Mouse (Mus musculus) midbrain, postnatal 0 days (tissue): Measurements from ENCODE around the gene Glmn. TPM values are rescaled to one million over a fixed set of nuclear protein-coding genes. Genes with fewer than 3 reads are reported as not detected.
A peak's percentile ranks its signal among the peaks of the same experiment; 100 is the strongest.

ENCODE experiments used
- ATAC-seq: fragments of 200-750 bp; cut with Nextera tagmentation; 2 replicates; pipeline ENCODE4 v1.8.0; 2017; ENCODE audit warnings: moderate number of reproducible peaks, mild to moderate bottlenecking, moderate TSS enrichment, moderate library complexity; ENCODE audit not compliant: low FRiP score
- DNase-seq: peaks from one replicate; pipeline ENCODE4 v3.0.0-alpha.2; 2015; ENCODE audit warnings: low spot score
- H3K27ac ChIP-seq: fragments of 300-500 bp; sonication (generic); 2 replicates; pipeline ENCODE4 v1.5.1; 2014; ENCODE audit warnings: low read depth, mild to moderate bottlenecking, low read length, mixed read lengths
- H3K27me3 ChIP-seq: fragments of 300-500 bp; sonication (generic); 2 replicates; pipeline ENCODE4 v1.6.1; 2014; ENCODE audit warnings: low read length, control low read depth, mixed read lengths; ENCODE audit not compliant: insufficient read depth
- H3K36me3 ChIP-seq: fragments of 300-500 bp; sonication (generic); 2 replicates; pipeline ENCODE4 v1.6.1; 2014; ENCODE audit warnings: low read length, control low read depth, mixed read lengths; ENCODE audit not compliant: insufficient read depth
- H3K4me1 ChIP-seq: fragments of 300-500 bp; sonication (generic); 2 replicates; pipeline ENCODE4 v1.6.1; 2014; ENCODE audit warnings: mild to moderate bottlenecking, control low read depth, antibody characterized with exemption, low read length, mixed read lengths; ENCODE audit not compliant: insufficient read depth
- H3K4me2 ChIP-seq: fragments of 300-500 bp; sonication (generic); 2 replicates; pipeline ENCODE4 v1.6.1; 2014; ENCODE audit warnings: low read depth, mild to moderate bottlenecking, low read length, mixed read lengths; ENCODE audit not compliant: poor library complexity, severe bottlenecking
- H3K4me3 ChIP-seq: fragments of 300-500 bp; sonication (generic); 2 replicates; pipeline ENCODE4 v1.5.1; 2014; ENCODE audit warnings: low read depth, mild to moderate bottlenecking, low read length, moderate library complexity
- H3K9ac ChIP-seq: fragments of 300-500 bp; sonication (generic); replicated peaks from 2 replicates; pipeline ENCODE4 v1.6.1; 2014; ENCODE audit warnings: mild to moderate bottlenecking, low read length, moderate library complexity, mixed read lengths; ENCODE audit not compliant: poor library complexity, severe bottlenecking
- H3K9me3 ChIP-seq: fragments of 300-500 bp; sonication (generic); 2 replicates; pipeline ENCODE4 v1.6.1; 2016; ENCODE audit warnings: low read length, control low read depth
- CTCF ChIP-seq: IDR thresholded peaks from 2 replicates; pipeline ENCODE4 v1.5.1; 2016; ENCODE audit warnings: antibody characterized with exemption, mild to moderate bottlenecking
- WGBS: fragments of 180-500 bp; shearing (Covaris S2); extraction: QIAGEN DNeasy Blood & Tissue Kit; methylation state at CpG from one replicate; pipeline ENCODE4 v1.1.7; 2014; 5-methylcytosine and 5-hydroxymethylcytosine counted together
- polyA plus RNA-seq: library from polyadenylated mRNA; unstranded; fragments of >200 nt; fragmentation: Nextera tagmentation; extraction: Ambion mirVana; gene quantifications from 2 replicates; pipeline ENCODE4 v1.2.1, GENCODE M21; 2015
- total RNA-seq: library from RNA; depleted of rRNA; stranded (reverse); fragments of >200 nt; gene quantifications from 2 replicates; pipeline ENCODE4 v1.2.3, GENCODE M21; 2014

Glmn gene
- total and polyA plus RNA-seq, 2 experiments from 2014 or later, result 10.7 to 39.8 TPM

DNA sequence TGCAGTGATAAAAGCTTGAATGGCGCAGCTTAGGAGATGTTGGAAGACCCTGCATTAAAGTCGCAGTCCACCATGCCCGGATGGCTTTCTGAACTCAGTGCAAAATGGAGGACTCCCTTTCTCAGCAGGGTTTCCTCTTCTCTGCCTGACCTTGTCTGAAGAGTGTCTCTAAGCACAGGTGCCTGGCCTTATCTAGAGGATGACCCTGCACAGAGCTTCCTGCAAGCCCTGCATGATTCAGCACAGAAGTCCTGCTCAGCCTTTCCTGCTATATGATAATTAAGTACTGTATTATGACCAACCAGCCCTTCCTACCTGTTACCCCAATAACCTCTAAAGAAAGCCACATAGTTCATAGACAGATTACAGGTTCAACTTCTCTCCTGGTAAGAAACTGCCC is 82.2 kb downstream of the Glmn start:
- Histone ChIP-seq H3K4me3 (no peak overlapping the region), H3K36me3 (peaks cover 6% of the 10 kb centered on the region; the same call in 1 of the 2 replicates), H3K9ac (no peak overlapping the region), H3K9me3 (no peaks in the 10 kb centered on the region), H3K4me2 (no peak overlapping the region), H3K4me1 (no peaks in the 10 kb centered on the region), H3K27me3 (no peaks in the 10 kb centered on the region), H3K27ac (no peak overlapping the region)
- 93% methylated on average over 3 of the region's 3 CpGs for WGBS
- DNase-seq, result no peak
- ATAC-seq, result no peak
- no peak for TF ChIP-seq CTCF

DNA sequence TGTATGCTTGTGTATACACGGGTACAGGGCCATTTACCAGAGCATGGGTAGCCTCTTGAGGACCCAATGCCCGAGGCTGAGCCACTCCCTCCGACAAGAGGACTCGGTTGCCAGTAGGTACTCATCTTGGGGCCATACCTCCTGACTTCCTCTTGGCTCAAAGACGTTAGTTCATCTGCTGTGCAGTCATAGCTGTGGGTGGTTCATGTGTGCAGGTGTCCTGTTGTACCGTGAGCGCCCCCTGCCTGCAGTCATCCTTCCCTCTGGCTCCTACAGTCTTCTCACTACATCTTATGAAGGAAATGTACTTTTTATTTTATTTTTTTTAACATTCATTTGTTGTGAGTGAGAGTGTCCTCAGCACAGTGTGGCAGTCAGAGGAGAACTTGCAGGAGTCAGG is 84.1 kb downstream of the Glmn start:
- Histone ChIP-seq H3K4me3 (no peak overlapping the region), H3K9me3 (no peaks in the 10 kb centered on the region), H3K4me2 (no peak overlapping the region), H3K36me3 (peaks cover 13% of the 10 kb centered on the region; the same call in 1 of the 2 replicates), H3K27me3 (no peaks in the 10 kb centered on the region), H3K27ac (no peak overlapping the region), H3K4me1 (no peaks in the 10 kb centered on the region), H3K9ac (no peak overlapping the region)
- TF ChIP-seq CTCF, result peak; percentile 58
- ATAC-seq (no peak), DNase-seq (no peak)
- WGBS, result 60% methylated on average over 7 of the region's 7 CpGs

DNA sequence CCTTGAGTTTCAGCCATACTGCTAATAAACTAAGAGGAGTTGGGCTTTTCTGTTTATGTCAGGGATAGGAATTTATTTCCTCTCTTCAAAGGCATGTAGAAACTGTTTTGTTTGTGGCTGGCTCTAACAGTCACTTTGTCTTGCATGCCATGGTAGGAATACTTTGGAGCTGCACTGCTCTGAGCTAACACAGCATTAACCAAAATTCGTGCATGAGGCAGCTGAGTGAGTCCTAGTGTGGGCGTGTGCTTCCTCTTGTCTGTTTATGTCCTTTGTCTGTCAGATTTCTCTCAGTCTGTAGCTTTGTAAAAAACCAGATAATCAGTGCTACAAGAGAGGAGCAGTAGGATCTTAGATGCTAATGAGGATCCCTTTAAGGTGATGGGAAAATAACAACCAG is 86.4 kb downstream of the Glmn start:
- Histone ChIP-seq H3K4me1 (no peaks in the 10 kb centered on the region), H3K4me2 (no peak overlapping the region), H3K27me3 (no peaks in the 10 kb centered on the region), H3K9ac (no peak overlapping the region), H3K4me3 (no peak overlapping the region), H3K9me3 (no peaks in the 10 kb centered on the region), H3K36me3 (peaks cover 26% of the 10 kb centered on the region), H3K27ac (no peak overlapping the region)
- no peak for TF ChIP-seq CTCF
- no peak for ATAC-seq
- 59% methylated on average over 2 of the region's 2 CpGs for WGBS
- DNase-seq, result no peak

DNA sequence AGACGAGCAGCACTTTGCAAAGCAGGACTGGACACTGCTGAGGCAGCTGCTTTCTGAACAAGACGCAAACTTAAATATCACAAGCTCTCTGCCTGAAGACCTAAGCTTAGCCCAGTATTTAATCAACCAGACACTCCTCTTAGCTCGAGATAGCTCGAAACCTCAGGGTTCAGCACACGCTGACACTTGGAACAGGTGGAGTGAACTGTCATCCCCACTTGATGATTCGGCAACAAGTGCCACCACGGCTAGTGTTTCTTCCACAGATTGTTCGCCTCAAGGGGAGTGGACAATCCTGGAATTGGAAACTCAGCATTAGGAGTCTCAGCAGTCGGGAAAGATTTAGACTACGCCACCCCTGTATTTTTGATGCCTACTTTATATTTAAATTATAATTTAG is 87.2 kb downstream of the Glmn start:
- Histone ChIP-seq H3K9ac (no peak overlapping the region), H3K27ac (no peak overlapping the region), H3K9me3 (no peaks in the 10 kb centered on the region), H3K27me3 (no peaks in the 10 kb centered on the region), H3K36me3 (peaks cover 29% of the 10 kb centered on the region), H3K4me2 (no peak overlapping the region), H3K4me1 (no peaks in the 10 kb centered on the region), H3K4me3 (no peak overlapping the region)
- DNase-seq, result no peak
- TF ChIP-seq CTCF, result no peak
- WGBS, result 91% methylated on average over 10 of the region's 10 CpGs
- no peak for ATAC-seq

DNA sequence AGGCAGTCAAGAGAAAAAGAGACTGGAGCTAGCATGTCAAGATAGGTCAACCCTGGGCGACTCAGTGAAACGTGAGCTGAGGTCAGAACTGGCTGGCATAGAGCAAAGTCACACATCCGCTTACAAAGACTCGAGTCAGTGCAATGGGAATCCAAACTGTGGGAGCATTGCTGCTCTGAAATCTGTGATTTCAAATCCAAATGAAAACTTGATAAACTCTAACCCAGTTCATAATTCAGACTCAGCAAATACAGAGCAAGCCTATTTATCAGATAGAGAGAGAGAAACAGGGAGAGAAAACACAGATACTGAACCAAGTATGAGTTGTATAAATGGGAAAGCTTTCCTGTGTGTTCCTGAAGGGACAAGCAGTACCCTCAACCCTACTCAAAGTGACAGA is 90.4 kb downstream of the Glmn start, which contains the start of gene Gm42669:
Gm42669 (plus strand) TSS at position 301 of the 400 bp plus-strand sequence.
- H3K9ac ChIP-seq, result no peak within 1 kb of the TSS
- H3K4me2 ChIP-seq, result no peak within 1 kb of the TSS
- TF ChIP-seq CTCF, result no peak
- H3K4me1 ChIP-seq, result no peaks in the 10 kb centered on the region
- WGBS, result 88% methylated on average over 4 of the region's 4 CpGs
- no peak for ATAC-seq
- peaks cover 43% of the 10 kb centered on the region for H3K36me3 ChIP-seq
- H3K4me3 ChIP-seq, result no peak within 1 kb of the TSS
- H3K9me3 ChIP-seq, result no peaks in the 10 kb centered on the region
- H3K27ac ChIP-seq, result no peak within 1 kb of the TSS
- no peaks in the 10 kb centered on the region for H3K27me3 ChIP-seq
- no peak for DNase-seq

DNA sequence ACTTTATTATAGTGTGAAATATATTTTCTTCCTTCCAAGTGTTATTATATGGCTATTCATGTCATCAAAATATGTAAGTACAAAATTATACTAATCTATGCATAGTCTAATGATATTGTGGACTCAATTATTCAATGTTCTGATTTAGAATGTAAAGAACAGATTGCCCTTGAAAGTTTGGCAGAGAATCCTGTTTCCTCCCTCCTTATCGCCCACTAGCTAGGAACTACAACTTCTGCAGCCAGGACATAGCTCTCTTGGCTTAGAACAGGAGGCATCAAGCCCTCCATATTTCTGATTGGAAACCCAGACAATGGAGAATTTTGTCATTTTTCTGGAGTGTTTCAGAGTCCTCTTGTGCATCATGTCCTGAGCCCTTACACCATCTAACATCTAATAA is 96.9 kb downstream of the Glmn start:
- TF ChIP-seq CTCF, result no peak
- Histone ChIP-seq H3K36me3 (peaks cover 20% of the 10 kb centered on the region), H3K4me2 (no peak overlapping the region), H3K4me1 (peaks cover 4% of the 10 kb centered on the region; the same call in 1 of the 2 replicates), H3K9ac (no peak overlapping the region), H3K27me3 (no peaks in the 10 kb centered on the region), H3K9me3 (no peaks in the 10 kb centered on the region), H3K27ac (no peak overlapping the region), H3K4me3 (no peak overlapping the region)
- DNase-seq (no peak), ATAC-seq (no peak)
- 79% methylated on average over 1 of the region's 1 CpGs for WGBS
